Mouse (Mus musculus): Measurements from ENCODE around the gene Pard3b.

DNA sequence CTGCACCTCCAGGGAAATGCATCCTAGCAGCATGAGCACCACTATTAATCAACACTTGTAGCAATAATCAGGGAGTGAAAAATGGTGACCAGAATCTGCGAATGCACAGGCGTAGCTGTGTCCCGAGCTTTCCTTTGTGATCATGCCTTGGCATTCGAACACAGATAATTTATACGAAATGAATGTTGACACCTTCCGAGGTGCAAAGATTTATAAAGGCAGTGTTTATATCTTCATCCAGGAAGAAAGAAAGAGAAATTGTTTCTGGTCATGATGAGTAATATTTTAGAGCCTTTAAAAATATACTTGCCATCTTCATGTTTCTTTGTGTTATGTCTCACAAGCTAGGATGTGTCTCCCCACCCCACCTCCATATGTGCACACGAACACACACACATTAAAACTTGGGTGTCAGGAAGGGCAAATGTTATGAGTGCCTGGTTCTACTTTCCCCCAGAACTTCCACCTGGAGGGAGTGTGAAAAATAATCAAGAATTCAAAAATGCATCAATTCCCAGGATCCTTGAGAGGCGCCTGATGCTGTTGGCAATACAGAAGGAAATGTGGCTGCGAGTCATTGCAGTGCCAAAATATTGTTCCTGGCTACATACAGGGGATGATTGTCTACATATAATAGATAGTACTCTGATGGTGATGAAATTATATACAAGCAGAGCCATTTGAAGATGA is 926.6 kb downstream of the Pard3b start:
- TF ChIP-seq POLR2A (IDR thresholded peaks at IDR 0.05; ENCODE audit: low read depth, low read length) (no peak), CTCF (IDR thresholded peaks at IDR 0.05; ENCODE audit: extremely low read depth, insufficient read depth, insufficient read length, insufficient replicate concordance) (no peak)

Data from spleen, adult 2 months (tissue).